Mouse (Mus musculus): ENCODE measurements around the gene Slc45a1. TPM values are rescaled to one million over a fixed set of nuclear protein-coding genes. Genes with fewer than 3 reads are reported as not detected.
A peak's percentile ranks its signal among the peaks of the same experiment; 100 is the strongest.

Gene Slc45a1
- polyA plus RNA-seq, 1 experiment from 2014 or later, result 43.8 TPM

- no peak overlapping the region for H3K4me3 ChIP-seq (ENCODE audit: low read depth, low read length)
- no peaks in the 10 kb centered on the region for H3K9me3 ChIP-seq (ENCODE audit: control insufficient read depth, low read length)
- peaks cover 5% of the 10 kb centered on the region; the same call in 1 of the 2 replicates for H3K4me1 ChIP-seq (ENCODE audit: control insufficient read depth, insufficient read depth, low read length)
- H3K36me3 ChIP-seq (ENCODE audit: control insufficient read depth, insufficient read depth, low read length), result no peaks in the 10 kb centered on the region
- H3K4me2 ChIP-seq (ENCODE audit: low read depth, low read length), result no peak overlapping the region
- no peak overlapping the region for H3K27ac ChIP-seq (ENCODE audit: low read depth, low read length)
- ATAC-seq (ENCODE audit: low read depth), result no peak
- no peak overlapping the region for H3K9ac ChIP-seq (replicated peaks; ENCODE audit: low read depth, low read length)
- WGBS, result 84% methylated on average over 10 of the region's 10 CpGs
- H3K27me3 ChIP-seq (ENCODE audit: control insufficient read depth, insufficient read depth, low read length), result no peaks in the 10 kb centered on the region
Measured at GRCm38 (mm10) chr4:150665806-150666205, 13.8 kb upstream of the Slc45a1 start.

DNA sequence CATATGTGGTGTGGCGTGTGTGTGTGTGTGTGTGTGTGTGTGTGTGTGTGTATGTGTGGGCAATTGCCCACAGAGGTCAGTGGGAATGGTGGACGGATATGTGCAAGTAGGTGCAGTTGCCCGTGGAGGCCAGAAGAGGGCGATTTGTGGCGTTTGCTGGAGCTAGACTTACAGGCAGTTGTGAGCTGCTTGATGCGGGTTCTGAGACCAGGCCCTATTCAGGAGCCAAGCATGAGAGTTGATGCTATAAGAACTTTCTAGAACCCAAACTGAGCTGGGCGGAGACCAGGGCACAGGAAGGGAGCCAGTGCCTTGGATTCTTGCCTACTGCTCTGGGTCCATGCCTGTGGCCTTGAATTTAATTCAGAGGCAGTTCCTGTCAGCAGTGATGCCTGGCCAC, 12.8 kb upstream of the Slc45a1 start:
- WGBS, result 79% methylated on average over 7 of the region's 7 CpGs
- ATAC-seq (ENCODE audit: low read depth), result no peak
- Histone ChIP-seq H3K4me1 (ENCODE audit: control insufficient read depth, insufficient read depth, low read length) (peaks cover 5% of the 10 kb centered on the region; the same call in 1 of the 2 replicates), H3K9me3 (ENCODE audit: control insufficient read depth, low read length) (no peaks in the 10 kb centered on the region), H3K9ac (replicated peaks; ENCODE audit: low read depth, low read length) (no peak overlapping the region), H3K27me3 (ENCODE audit: control insufficient read depth, insufficient read depth, low read length) (no peaks in the 10 kb centered on the region), H3K36me3 (ENCODE audit: control insufficient read depth, insufficient read depth, low read length) (no peaks in the 10 kb centered on the region), H3K4me2 (ENCODE audit: low read depth, low read length) (no peak overlapping the region), H3K27ac (ENCODE audit: low read depth, low read length) (no peak overlapping the region), H3K4me3 (ENCODE audit: low read depth, low read length) (no peak overlapping the region)

DNA sequence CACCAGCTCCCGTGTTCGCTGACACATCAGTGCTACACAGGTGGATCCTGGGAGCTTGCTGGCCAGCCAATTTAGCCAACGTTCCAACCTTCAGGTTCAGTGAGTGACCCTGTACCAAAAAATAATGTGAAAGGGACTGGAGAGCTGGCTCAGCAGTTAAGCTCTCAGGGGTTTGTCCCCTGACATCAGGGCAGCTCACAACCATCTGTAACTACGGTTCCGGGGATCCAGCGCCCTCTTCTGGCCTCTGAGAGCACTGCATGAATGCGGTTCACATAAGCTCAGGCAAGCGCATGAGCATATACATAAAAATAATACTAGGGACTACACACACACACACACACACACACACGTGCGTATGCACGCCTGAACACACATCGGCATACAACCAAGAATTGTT, 11.2 kb upstream of the Slc45a1 start:
- Histone ChIP-seq H3K4me1 (ENCODE audit: control insufficient read depth, insufficient read depth, low read length) (peaks cover 5% of the 10 kb centered on the region; the same call in 1 of the 2 replicates), H3K9ac (replicated peaks; ENCODE audit: low read depth, low read length) (no peak overlapping the region), H3K27ac (ENCODE audit: low read depth, low read length) (no peak overlapping the region; the same call in 1 of the 2 replicates), H3K4me2 (ENCODE audit: low read depth, low read length) (no peak overlapping the region), H3K36me3 (ENCODE audit: control insufficient read depth, insufficient read depth, low read length) (no peaks in the 10 kb centered on the region), H3K27me3 (ENCODE audit: control insufficient read depth, insufficient read depth, low read length) (no peaks in the 10 kb centered on the region), H3K4me3 (ENCODE audit: low read depth, low read length) (no peak overlapping the region), H3K9me3 (ENCODE audit: control insufficient read depth, low read length) (no peaks in the 10 kb centered on the region)
- WGBS, result 63% methylated on average over 12 of the region's 12 CpGs
- ATAC-seq (ENCODE audit: low read depth), result no peak

DNA sequence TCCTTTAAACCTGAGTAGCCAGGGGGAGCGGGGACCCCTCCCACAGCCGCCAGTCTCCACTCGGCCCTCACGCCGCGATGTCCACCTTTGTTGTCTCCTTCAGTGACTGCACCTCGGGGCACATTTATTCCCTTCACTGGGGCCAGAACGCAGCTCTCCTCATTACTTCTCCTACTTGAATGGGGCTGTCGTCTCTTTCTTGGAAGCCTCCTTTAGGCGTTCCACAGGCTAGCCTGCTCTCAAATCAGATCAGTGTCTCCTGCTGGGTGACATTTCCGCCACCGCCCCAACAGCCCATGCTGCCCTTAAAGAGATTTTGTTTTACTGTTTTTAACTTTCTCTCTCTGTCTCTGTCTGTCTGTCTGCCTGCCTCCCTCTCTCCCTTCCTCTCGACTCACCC, 9.9 kb upstream of the Slc45a1 start:
- H3K27ac ChIP-seq (ENCODE audit: low read depth, low read length), result peak overlapping the region; percentile 62; the same call in 1 of the 2 replicates
- no peaks in the 10 kb centered on the region for H3K36me3 ChIP-seq (ENCODE audit: control insufficient read depth, insufficient read depth, low read length)
- 2% methylated on average over 13 of the region's 13 CpGs for WGBS
- H3K4me2 ChIP-seq (ENCODE audit: low read depth, low read length), result peak overlapping the region; percentile 42
- H3K4me1 ChIP-seq (ENCODE audit: control insufficient read depth, insufficient read depth, low read length), result peaks cover 5% of the 10 kb centered on the region; the same call in 1 of the 2 replicates
- no peaks in the 10 kb centered on the region for H3K9me3 ChIP-seq (ENCODE audit: control insufficient read depth, low read length)
- peak; percentile 22; the same call in 1 of the 2 replicates for ATAC-seq (ENCODE audit: low read depth)
- 0 out of 2 replicates have a peak overlapping the region, but pooled peaks have one; percentile 1 for H3K4me3 ChIP-seq (ENCODE audit: low read depth, low read length)
- 0 out of 2 replicates have a peak overlapping the region, but pooled peaks have one; percentile 8 for H3K9ac ChIP-seq (replicated peaks; ENCODE audit: low read depth, low read length)
- no peaks in the 10 kb centered on the region for H3K27me3 ChIP-seq (ENCODE audit: control insufficient read depth, insufficient read depth, low read length)

- ATAC-seq (ENCODE audit: low read depth), result no peak
- no peaks in the 10 kb centered on the region for H3K36me3 ChIP-seq (ENCODE audit: control insufficient read depth, insufficient read depth, low read length)
- H3K27ac ChIP-seq (ENCODE audit: low read depth, low read length), result no peak overlapping the region
- H3K27me3 ChIP-seq (ENCODE audit: control insufficient read depth, insufficient read depth, low read length), result no peaks in the 10 kb centered on the region
- H3K4me2 ChIP-seq (ENCODE audit: low read depth, low read length), result no peak overlapping the region
- WGBS, result 79% methylated on average over 9 of the region's 9 CpGs
- peaks cover 7% of the 10 kb centered on the region; the same call in 1 of the 2 replicates for H3K4me1 ChIP-seq (ENCODE audit: control insufficient read depth, insufficient read depth, low read length)
- H3K9ac ChIP-seq (replicated peaks; ENCODE audit: low read depth, low read length), result no peak overlapping the region
- H3K4me3 ChIP-seq (ENCODE audit: low read depth, low read length), result no peak overlapping the region
- H3K9me3 ChIP-seq (ENCODE audit: control insufficient read depth, low read length), result no peaks in the 10 kb centered on the region
Measured at GRCm38 (mm10) chr4:150659926-150660610, 8.1 kb upstream of the Slc45a1 start.

DNA sequence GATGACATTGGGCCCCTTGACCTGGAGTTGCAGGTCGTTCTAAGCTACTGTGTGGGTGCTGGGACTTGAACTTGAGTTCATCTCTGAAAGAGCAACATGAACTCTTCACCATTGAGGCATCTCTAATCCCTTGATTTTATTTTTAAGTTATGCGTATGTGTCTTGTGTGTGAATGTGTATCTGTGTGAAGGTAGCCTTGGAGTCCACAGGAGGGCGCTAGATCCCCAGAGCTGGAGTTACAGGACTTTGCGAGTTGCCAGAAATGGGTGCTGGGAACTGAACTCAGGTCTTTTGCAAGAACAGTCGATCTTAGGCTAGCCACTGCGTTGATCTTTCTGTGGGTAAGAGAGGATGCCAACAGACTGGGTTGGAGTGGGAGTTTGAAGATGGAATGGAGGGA, 4.5 kb upstream of the Slc45a1 start:
- WGBS, result 84% methylated on average over 6 of the region's 6 CpGs
- peaks cover 4% of the 10 kb centered on the region; the same call in 1 of the 2 replicates for H3K4me1 ChIP-seq (ENCODE audit: control insufficient read depth, insufficient read depth, low read length)
- H3K9me3 ChIP-seq (ENCODE audit: control insufficient read depth, low read length), result no peaks in the 10 kb centered on the region
- no peak overlapping the region for H3K9ac ChIP-seq (replicated peaks; ENCODE audit: low read depth, low read length)
- H3K27me3 ChIP-seq (ENCODE audit: control insufficient read depth, insufficient read depth, low read length), result no peaks in the 10 kb centered on the region
- no peaks in the 10 kb centered on the region for H3K36me3 ChIP-seq (ENCODE audit: control insufficient read depth, insufficient read depth, low read length)
- no peak for ATAC-seq (ENCODE audit: low read depth)
- H3K27ac ChIP-seq (ENCODE audit: low read depth, low read length), result no peak overlapping the region
- H3K4me2 ChIP-seq (ENCODE audit: low read depth, low read length), result no peak overlapping the region
- no peak overlapping the region for H3K4me3 ChIP-seq (ENCODE audit: low read depth, low read length)

GRCm38 (mm10) chr4:150655989-150656388, 4.0 kb upstream of the Slc45a1 start:
- Histone ChIP-seq H3K4me1 (ENCODE audit: control insufficient read depth, insufficient read depth, low read length) (peaks cover 6% of the 10 kb centered on the region; the same call in 1 of the 2 replicates), H3K9me3 (ENCODE audit: control insufficient read depth, low read length) (no peaks in the 10 kb centered on the region), H3K4me3 (ENCODE audit: low read depth, low read length) (peak overlapping the region; percentile 3; the same call in 1 of the 2 replicates), H3K27me3 (ENCODE audit: control insufficient read depth, insufficient read depth, low read length) (no peaks in the 10 kb centered on the region), H3K27ac (ENCODE audit: low read depth, low read length) (no peak overlapping the region), H3K9ac (replicated peaks; ENCODE audit: low read depth, low read length) (no peak overlapping the region), H3K36me3 (ENCODE audit: control insufficient read depth, insufficient read depth, low read length) (no peaks in the 10 kb centered on the region), H3K4me2 (ENCODE audit: low read depth, low read length) (peak overlapping the region; percentile 33)
- ATAC-seq (ENCODE audit: low read depth), result peak; percentile 75; the same call in 1 of the 2 replicates
- 8% methylated on average over 17 of the region's 17 CpGs for WGBS

DNA sequence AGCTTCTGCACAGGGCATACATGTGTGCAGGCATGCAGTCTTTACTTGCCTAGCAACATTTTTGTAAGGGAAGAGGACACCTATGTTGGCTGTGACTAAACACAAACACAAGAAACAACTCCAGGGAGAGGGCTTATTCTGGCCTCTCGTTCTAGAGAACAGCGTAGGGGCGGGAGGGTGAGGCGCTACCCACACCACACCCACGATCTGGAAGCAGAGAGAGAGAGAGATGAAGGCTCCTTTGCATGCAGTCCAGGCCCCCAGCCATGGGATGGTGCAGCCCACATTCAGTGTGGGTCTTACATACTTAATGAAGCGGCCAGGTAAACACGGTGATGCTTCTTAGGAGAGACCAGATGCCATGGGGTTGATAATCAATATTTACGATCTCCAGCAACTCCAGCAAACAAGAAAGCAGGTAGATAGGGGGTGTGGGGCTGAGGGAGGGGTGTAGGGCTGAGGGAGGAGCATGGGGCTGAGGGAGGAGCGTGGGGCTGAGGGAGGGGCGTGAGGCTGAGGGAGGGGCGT, 1.2 kb upstream of the Slc45a1 start:
- no peak overlapping the region for H3K9ac ChIP-seq (replicated peaks; ENCODE audit: low read depth, low read length)
- H3K4me1 ChIP-seq (ENCODE audit: control insufficient read depth, insufficient read depth, low read length), result peaks cover 6% of the 10 kb centered on the region; the same call in 1 of the 2 replicates
- H3K4me3 ChIP-seq (ENCODE audit: low read depth, low read length), result no peak overlapping the region
- no peak overlapping the region for H3K4me2 ChIP-seq (ENCODE audit: low read depth, low read length)
- H3K27me3 ChIP-seq (ENCODE audit: control insufficient read depth, insufficient read depth, low read length), result no peaks in the 10 kb centered on the region
- no peak overlapping the region for H3K27ac ChIP-seq (ENCODE audit: low read depth, low read length)
- H3K36me3 ChIP-seq (ENCODE audit: control insufficient read depth, insufficient read depth, low read length), result no peaks in the 10 kb centered on the region
- no peaks in the 10 kb centered on the region for H3K9me3 ChIP-seq (ENCODE audit: control insufficient read depth, low read length)
- no peak for ATAC-seq (ENCODE audit: low read depth)
- 45% methylated on average over 11 of the region's 11 CpGs for WGBS

- Histone ChIP-seq H3K9ac (replicated peaks; ENCODE audit: low read depth, low read length) (no peak overlapping the region), H3K27me3 (ENCODE audit: control insufficient read depth, insufficient read depth, low read length) (no peaks in the 10 kb centered on the region), H3K4me3 (ENCODE audit: low read depth, low read length) (no peak overlapping the region), H3K4me2 (ENCODE audit: low read depth, low read length) (no peak overlapping the region), H3K9me3 (ENCODE audit: control insufficient read depth, low read length) (no peaks in the 10 kb centered on the region), H3K27ac (ENCODE audit: low read depth, low read length) (no peak overlapping the region), H3K4me1 (ENCODE audit: control insufficient read depth, insufficient read depth, low read length) (peaks cover 3% of the 10 kb centered on the region; the same call in 1 of the 2 replicates), H3K36me3 (ENCODE audit: control insufficient read depth, insufficient read depth, low read length) (no peaks in the 10 kb centered on the region)
- no peak for ATAC-seq (ENCODE audit: low read depth)
- 89% methylated on average over 5 of the region's 5 CpGs for WGBS
Measured at GRCm38 (mm10) chr4:150649327-150649726, 2.6 kb downstream of the Slc45a1 start.
